Mouse (Mus musculus): ENCODE results near the gene Amer2.

Amer2 gene

DNA sequence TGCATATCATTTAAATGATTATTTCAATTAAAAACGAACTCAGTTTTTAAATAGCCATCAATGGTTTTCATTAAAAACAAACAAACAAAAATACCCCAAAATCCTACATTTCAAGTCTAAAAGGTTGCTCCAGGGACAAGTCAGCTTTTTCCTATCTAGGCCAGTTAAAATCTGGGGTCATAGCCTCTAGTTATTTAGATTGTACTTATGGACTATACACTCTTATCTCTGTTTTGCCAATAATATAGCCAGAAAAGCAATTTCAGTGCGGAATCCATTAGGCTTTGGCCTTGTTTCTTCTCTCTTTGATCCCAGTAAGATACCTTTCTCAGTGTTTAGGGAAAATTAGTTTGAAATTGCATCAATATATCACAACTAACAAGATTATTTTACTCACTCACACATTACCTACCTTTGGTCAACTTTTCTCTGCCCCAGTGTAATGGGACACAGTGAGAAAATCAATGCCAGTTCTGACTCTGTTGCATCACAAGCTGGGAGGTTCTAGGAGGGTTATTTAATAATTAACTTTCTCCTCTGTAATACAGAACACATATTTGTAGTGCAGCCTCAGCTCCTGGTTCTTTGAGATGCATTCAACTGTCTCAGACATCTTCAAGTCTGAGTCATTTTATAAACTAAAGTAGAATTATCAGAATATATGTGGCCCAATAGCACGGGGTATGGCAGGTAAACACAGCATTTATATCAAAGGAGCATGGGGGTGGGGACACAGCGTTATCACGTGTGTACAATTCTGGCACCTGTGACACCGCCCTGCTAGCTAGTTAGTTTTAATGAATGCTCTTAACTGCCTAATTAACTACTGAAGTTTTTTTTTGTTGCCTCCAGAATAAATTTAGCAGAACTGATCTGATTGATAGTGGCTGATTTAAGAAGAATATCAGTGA is 13.8 kb downstream of the Amer2 start:
- CTCF ChIA-PET, result no interaction called here

- CTCF ChIA-PET, result no interaction called here
Measured at GRCm38 (mm10) chr14:60388332-60388731, 15.3 kb downstream of the Amer2 start.

DNA sequence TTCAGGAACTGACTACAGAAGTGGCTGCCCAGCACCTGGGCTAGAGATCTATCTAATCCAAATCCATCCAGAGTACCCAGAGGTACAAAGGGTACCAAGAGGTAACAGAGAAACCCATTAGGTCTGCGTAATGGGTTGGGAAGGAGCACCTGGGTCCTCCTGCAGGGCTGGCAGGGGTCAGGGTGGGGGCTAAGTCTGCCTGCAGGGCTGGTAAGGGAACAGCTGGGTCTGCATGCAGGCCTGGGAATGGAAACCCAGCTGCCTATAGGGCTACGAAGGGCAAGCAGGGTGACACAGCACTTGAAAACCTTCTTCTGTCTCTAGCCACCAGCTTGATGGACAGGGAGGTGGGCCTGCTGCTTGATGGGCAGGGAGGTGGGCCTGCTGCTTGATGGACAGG is 19.1 kb downstream of the Amer2 start:
- CTCF ChIA-PET, result no interaction called here

- CTCF ChIA-PET, result no interaction called here
Measured at GRCm38 (mm10) chr14:60397321-60397720, 24.3 kb downstream of the Amer2 start.

DNA sequence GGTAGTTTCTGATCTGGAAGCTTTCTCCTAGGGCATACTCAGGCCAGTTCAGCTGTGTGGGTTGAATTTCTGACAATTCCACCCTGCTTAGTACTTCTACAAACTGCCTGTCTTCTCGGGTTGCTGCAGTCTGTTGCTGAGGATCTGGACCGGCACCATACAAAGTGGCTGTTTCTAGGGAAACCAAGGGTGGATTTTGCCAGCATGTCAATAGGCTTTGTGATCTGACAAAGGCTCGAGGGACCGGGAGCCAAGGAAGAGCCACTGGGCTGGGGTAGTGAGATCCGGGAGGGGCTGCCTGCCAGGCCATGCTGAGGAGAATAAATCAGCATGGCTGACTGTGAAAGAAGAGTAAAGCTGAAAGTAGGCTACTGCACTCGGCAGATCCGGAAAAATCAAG is 25.8 kb downstream of the Amer2 start:
- CTCF ChIA-PET, result no interaction called here

DNA sequence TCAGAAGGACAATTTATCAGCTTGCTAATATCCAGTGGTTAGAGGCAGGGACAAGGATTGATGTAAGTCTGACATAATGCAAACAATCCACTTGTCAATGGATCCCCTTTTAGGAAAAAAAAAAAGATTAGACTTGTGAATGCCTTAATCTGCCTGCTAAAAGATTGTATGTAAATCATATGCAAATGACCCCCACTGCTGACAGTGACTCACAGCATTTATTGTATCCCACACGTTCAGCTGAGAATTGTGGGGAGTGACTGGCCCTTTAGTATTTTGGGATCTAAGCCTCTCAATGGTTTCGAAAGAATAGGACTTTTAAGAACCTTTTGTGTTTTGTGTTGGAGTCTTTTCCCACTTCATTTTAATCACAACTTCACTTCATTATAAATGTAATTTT is 30.2 kb downstream of the Amer2 start:
- CTCF ChIA-PET, result no interaction called here

DNA sequence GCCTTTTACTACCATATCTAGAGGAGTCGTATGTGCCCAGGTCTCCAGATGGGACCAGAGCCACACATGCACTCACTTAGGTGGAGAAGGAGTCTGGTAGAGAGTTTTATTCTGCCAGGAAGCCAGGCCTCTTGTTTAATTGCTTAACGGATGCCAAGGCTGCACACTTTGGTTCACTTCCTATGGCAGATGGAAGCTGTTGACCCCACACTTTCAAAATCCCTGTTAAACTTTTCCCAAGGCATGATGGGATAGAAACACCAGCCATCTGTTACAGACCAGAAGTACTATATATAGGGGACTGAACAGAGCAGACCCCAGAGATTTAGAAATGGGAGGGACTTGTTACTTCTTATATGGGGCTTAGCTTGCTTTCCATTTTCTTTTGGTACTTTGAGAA is 32.8 kb downstream of the Amer2 start:
- CTCF ChIA-PET, result interaction anchor here (0.6 kb wide), 1 partner anchor 36 kb away, joined by 3 read pairs; no protein-coding TSS in a partner anchor

- CTCF ChIA-PET, result no interaction called here
Measured at GRCm38 (mm10) chr14:60406543-60406942, 33.5 kb downstream of the Amer2 start.

- CTCF ChIA-PET, result no interaction called here
Measured at GRCm38 (mm10) chr14:60407319-60407718, 34.3 kb downstream of the Amer2 start.

GRCm38 (mm10) chr14:60409702-60410491 is 36.8 kb downstream of the Amer2 start:
- CTCF ChIA-PET, result no interaction called here

DNA sequence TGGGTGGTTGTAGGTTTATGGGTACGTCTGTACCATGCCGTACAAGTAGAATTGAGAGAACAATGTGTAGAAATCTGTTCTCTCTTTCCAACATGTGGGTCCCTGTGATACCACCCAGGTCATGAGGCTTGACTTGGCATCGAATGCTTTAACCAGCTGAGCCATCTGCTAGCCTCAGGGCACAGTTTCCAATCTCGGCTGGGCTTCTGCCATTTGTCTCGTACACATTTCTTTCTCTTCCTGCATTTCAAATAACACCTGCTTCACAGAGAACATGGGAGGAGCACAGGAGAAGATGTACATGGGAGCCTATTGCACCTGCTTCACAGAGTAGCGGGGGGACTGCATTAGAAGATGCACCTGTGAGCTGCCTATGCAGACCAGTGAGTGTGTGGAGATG is 38.2 kb downstream of the Amer2 start:
- CTCF ChIA-PET, result no interaction called here

- CTCF ChIA-PET, result no interaction called here
Measured at GRCm38 (mm10) chr14:60414691-60415090, 41.6 kb downstream of the Amer2 start.

- CTCF ChIA-PET, result no interaction called here
Measured at GRCm38 (mm10) chr14:60417924-60418323, 44.9 kb downstream of the Amer2 start.

- CTCF ChIA-PET, result no interaction called here
Measured at GRCm38 (mm10) chr14:60422920-60423319, 49.9 kb downstream of the Amer2 start.

DNA sequence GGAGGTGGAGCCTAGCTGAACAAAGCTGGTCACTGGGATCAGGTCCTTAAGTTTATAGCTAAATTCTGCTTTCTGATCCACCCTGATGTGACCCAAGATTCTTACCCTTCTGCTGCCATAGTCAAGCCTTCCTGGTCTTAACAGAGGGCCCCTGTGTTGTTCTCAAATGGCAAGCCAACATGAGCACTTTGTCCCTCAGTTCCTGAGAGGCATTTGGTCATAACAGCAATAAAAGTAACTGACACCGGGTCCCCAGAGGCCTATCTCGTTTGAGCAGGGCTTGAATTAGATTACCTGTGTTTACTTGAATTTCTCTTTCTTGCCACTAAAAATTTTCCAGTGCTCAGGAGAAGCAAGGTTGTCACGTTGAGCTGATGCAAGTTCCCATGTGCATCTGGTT is 51.1 kb downstream of the Amer2 start:
- CTCF ChIA-PET, result no interaction called here

DNA sequence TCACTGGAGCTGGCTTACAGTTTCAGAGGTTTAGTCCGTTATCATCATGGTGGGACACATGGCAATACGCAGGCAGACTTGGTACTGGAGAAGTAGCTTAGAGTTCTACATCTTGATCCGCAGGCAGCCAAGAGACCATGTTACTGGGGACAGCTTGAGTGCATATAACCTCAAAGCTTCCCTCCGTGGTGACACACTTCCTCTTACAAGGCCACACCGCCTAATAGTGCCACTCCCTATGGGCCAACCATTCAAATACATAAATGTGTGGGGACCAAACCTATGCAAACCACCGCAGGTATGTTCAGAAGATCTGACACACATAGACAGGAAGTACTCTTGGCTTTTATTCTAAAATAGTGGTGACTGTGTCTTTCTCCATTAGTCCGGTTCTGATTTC is 52.5 kb downstream of the Amer2 start:
- CTCF ChIA-PET, result no interaction called here

- CTCF ChIA-PET, result no interaction called here
Measured at GRCm38 (mm10) chr14:60427896-60428295, 54.8 kb downstream of the Amer2 start.

DNA sequence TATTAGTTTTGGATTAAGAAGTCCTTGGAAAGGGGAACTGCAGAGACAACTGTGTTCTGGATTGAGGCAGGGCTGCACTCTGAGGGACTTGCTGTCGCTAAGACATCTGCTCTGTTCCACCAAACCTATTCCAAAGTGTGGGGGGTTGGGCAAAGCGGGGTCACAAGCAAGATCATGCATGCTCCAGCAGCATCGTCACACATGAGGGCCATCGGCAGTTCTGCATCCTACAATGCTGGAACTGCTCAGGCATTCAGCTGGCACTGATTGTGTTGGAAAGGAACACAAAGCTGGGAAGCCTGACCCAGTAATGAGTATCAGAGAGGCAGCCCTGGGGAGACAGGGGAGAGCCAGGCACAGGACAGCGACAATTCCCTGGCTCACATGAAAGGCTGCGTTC is 56.5 kb downstream of the Amer2 start:
- CTCF ChIA-PET, result no interaction called here

GRCm38 (mm10) chr14:60431515-60431914 is 58.5 kb downstream of the Amer2 start:
- CTCF ChIA-PET, result no interaction called here

DNA sequence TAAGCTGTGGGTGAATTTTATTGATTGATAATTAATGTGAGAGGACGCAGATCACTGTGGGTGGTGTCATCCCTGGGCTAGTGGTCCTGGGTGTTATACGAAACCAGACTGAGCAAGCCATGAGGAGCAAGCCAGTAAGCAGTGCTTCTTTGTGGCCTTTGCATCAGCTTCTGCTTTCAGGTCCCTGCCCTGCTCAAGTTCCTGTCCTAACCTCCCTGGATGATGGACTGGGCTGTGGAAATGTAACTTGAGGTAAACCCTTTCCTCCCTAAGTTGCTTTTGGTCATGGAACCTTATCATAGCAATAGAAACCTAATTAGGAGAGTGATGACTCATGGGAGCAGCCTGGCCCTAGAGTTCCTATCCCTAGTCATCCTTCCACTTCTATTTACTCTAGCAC is 59.1 kb downstream of the Amer2 start:
- CTCF ChIA-PET, result no interaction called here

GRCm38 (mm10) chr14:60435515-60435914 is 62.5 kb downstream of the Amer2 start:
- CTCF ChIA-PET, result no interaction called here

DNA sequence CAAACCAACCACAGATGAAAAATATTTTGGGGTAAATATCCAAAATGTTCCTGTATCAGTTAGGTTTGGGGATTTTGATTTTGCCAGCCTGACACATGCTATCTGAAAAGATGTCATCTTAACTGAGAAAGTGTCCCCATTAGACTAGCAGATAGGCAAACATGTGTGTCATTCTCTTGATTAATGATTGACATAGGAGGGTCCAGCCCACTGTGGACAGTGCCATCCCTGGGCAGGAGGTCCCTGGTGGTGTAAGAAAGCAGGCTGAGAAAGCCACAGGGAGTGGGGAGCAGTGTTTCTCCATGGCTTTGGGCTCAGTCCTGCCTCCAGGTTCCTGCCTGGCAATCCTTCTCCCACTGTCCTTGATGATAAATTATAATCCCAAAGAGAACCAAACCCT is 63.3 kb downstream of the Amer2 start:
- CTCF ChIA-PET, result interaction anchor here (0.6 kb wide), 1 partner anchor 52 kb away, joined by 3 read pairs; no protein-coding TSS in a partner anchor
